Mouse (Mus musculus): ENCODE data around the gene 1700001O22Rik. TPM values are rescaled to one million over a fixed set of nuclear protein-coding genes. Genes with fewer than 3 reads are reported as not detected.
A peak's percentile ranks its signal among the peaks of the same experiment; 100 is the strongest.

1700001O22Rik gene
- polyA plus RNA-seq, 1 experiment from 2014 or later, result 1.8 TPM

- no peak for DNase-seq (ENCODE audit: low spot score)
- WGBS, result 43% methylated on average over 6 of the region's 6 CpGs
Measured at GRCm38 (mm10) chr2:30769187-30769586, 34.3 kb downstream of the 1700001O22Rik start.

GRCm38 (mm10) chr2:30768529-30768928, 34.9 kb downstream of the 1700001O22Rik start:
- Histone ChIP-seq H3K27ac (no peak overlapping the region), H3K27me3 (ENCODE audit: insufficient read depth, poor library complexity, severe bottlenecking) (no peaks in the 10 kb centered on the region), H3K4me3 (no peak overlapping the region), H3K4me1 (peaks cover 48% of the 10 kb centered on the region), H3K36me3 (no peaks in the 10 kb centered on the region), H3K9me3 (no peaks in the 10 kb centered on the region)
- DNase-seq (ENCODE audit: low spot score), result no peak
- 74% methylated on average over 5 of the region's 5 CpGs for WGBS

More at GRCm38 (mm10) chr2:30769187-30769586, 34.3 kb downstream of the 1700001O22Rik start:
- Histone ChIP-seq H3K27me3 (ENCODE audit: insufficient read depth, poor library complexity, severe bottlenecking) (no peaks in the 10 kb centered on the region), H3K27ac (peak overlapping the region; percentile 65), H3K4me3 (no peak overlapping the region), H3K36me3 (no peaks in the 10 kb centered on the region), H3K9me3 (no peaks in the 10 kb centered on the region), H3K4me1 (peaks cover 51% of the 10 kb centered on the region)

GRCm38 (mm10) chr2:30767626-30768240, 35.7 kb downstream of the 1700001O22Rik start:
- 72% methylated on average over 7 of the region's 7 CpGs for WGBS
- Histone ChIP-seq H3K27me3 (ENCODE audit: insufficient read depth, poor library complexity, severe bottlenecking) (no peaks in the 10 kb centered on the region), H3K4me3 (no peak overlapping the region), H3K36me3 (no peaks in the 10 kb centered on the region), H3K4me1 (peaks cover 40% of the 10 kb centered on the region), H3K9me3 (no peaks in the 10 kb centered on the region), H3K27ac (peak overlapping the region; percentile 4; the same call in 1 of the 2 replicates)
- no peak for DNase-seq (ENCODE audit: low spot score)

GRCm38 (mm10) chr2:30766446-30766845, 37.0 kb downstream of the 1700001O22Rik start:
- Histone ChIP-seq H3K4me1 (peaks cover 27% of the 10 kb centered on the region), H3K27me3 (ENCODE audit: insufficient read depth, poor library complexity, severe bottlenecking) (no peaks in the 10 kb centered on the region), H3K4me3 (no peak overlapping the region), H3K36me3 (no peaks in the 10 kb centered on the region), H3K9me3 (no peaks in the 10 kb centered on the region), H3K27ac (peak overlapping the region; percentile 59; the same call in 1 of the 2 replicates)
- DNase-seq (ENCODE audit: low spot score), result no peak
- WGBS, result 85% methylated on average over 5 of the region's 5 CpGs

GRCm38 (mm10) chr2:30760706-30761105, 42.8 kb downstream of the 1700001O22Rik start:
- Histone ChIP-seq H3K27ac (peak overlapping the region; percentile 94), H3K4me3 (no peak overlapping the region), H3K27me3 (ENCODE audit: insufficient read depth, poor library complexity, severe bottlenecking) (no peaks in the 10 kb centered on the region), H3K9me3 (no peaks in the 10 kb centered on the region), H3K4me1 (peaks cover 50% of the 10 kb centered on the region), H3K36me3 (0 out of 2 replicates have a peak, but pooled peaks cover 3% of the 10 kb centered on the region)
- no peak for DNase-seq (ENCODE audit: low spot score)
- WGBS, result 51% methylated on average over 6 of the region's 6 CpGs

- no peaks in the 10 kb centered on the region for H3K27me3 ChIP-seq (ENCODE audit: insufficient read depth, poor library complexity, severe bottlenecking)
- H3K4me1 ChIP-seq, result peaks cover 50% of the 10 kb centered on the region
- H3K27ac ChIP-seq, result peak overlapping the region; percentile 94
- H3K4me3 ChIP-seq, result no peak overlapping the region
- 64% methylated on average over 10 of the region's 10 CpGs for WGBS
- DNase-seq (ENCODE audit: low spot score), result no peak
- H3K36me3 ChIP-seq, result 0 out of 2 replicates have a peak, but pooled peaks cover 3% of the 10 kb centered on the region
- no peaks in the 10 kb centered on the region for H3K9me3 ChIP-seq
Measured at GRCm38 (mm10) chr2:30759858-30760547, 43.5 kb downstream of the 1700001O22Rik start.

- H3K27ac ChIP-seq, result peak overlapping the region; percentile 94
- peaks cover 55% of the 10 kb centered on the region for H3K4me1 ChIP-seq
- H3K4me3 ChIP-seq, result 0 out of 2 replicates have a peak overlapping the region, but pooled peaks have one; percentile 0
- DNase-seq (ENCODE audit: low spot score), result no peak
- H3K36me3 ChIP-seq, result 0 out of 2 replicates have a peak, but pooled peaks cover 3% of the 10 kb centered on the region
- no peaks in the 10 kb centered on the region for H3K27me3 ChIP-seq (ENCODE audit: insufficient read depth, poor library complexity, severe bottlenecking)
- 84% methylated on average over 4 of the region's 4 CpGs for WGBS
- no peaks in the 10 kb centered on the region for H3K9me3 ChIP-seq
Measured at GRCm38 (mm10) chr2:30759442-30759841, 44.0 kb downstream of the 1700001O22Rik start.

- 0 out of 2 replicates have a peak, but pooled peaks cover 3% of the 10 kb centered on the region for H3K36me3 ChIP-seq
- peak overlapping the region; percentile 94 for H3K27ac ChIP-seq
- no peak for DNase-seq (ENCODE audit: low spot score)
- H3K4me1 ChIP-seq, result peaks cover 58% of the 10 kb centered on the region
- 42% methylated on average over 4 of the region's 4 CpGs for WGBS
- H3K9me3 ChIP-seq, result no peaks in the 10 kb centered on the region
- H3K27me3 ChIP-seq (ENCODE audit: insufficient read depth, poor library complexity, severe bottlenecking), result no peaks in the 10 kb centered on the region
- H3K4me3 ChIP-seq, result peak overlapping the region; percentile 40
Measured at GRCm38 (mm10) chr2:30759088-30759374, 44.4 kb downstream of the 1700001O22Rik start.

- H3K4me1 ChIP-seq, result peaks cover 62% of the 10 kb centered on the region
- H3K4me3 ChIP-seq, result peak overlapping the region; percentile 40
- H3K9me3 ChIP-seq, result no peaks in the 10 kb centered on the region
- 2% methylated on average over 17 of the region's 17 CpGs for WGBS
- peak overlapping the region; percentile 94 for H3K27ac ChIP-seq
- 0 out of 2 replicates have a peak, but pooled peaks cover 3% of the 10 kb centered on the region for H3K36me3 ChIP-seq
- no peaks in the 10 kb centered on the region for H3K27me3 ChIP-seq (ENCODE audit: insufficient read depth, poor library complexity, severe bottlenecking)
- peak; percentile 98 for DNase-seq (ENCODE audit: low spot score)
Measured at GRCm38 (mm10) chr2:30758341-30759087, 44.9 kb downstream of the 1700001O22Rik start.

- 0 out of 2 replicates have a peak, but pooled peaks cover 3% of the 10 kb centered on the region for H3K36me3 ChIP-seq
- DNase-seq (ENCODE audit: low spot score), result no peak
- peaks cover 69% of the 10 kb centered on the region for H3K4me1 ChIP-seq
- no peaks in the 10 kb centered on the region for H3K27me3 ChIP-seq (ENCODE audit: insufficient read depth, poor library complexity, severe bottlenecking)
- 82% methylated on average over 10 of the region's 10 CpGs for WGBS
- H3K9me3 ChIP-seq, result no peaks in the 10 kb centered on the region
- no peak overlapping the region for H3K4me3 ChIP-seq
- H3K27ac ChIP-seq, result peak overlapping the region; percentile 94
Measured at GRCm38 (mm10) chr2:30756962-30757715, 46.3 kb downstream of the 1700001O22Rik start.

GRCm38 (mm10) chr2:30755985-30756765, 47.3 kb downstream of the 1700001O22Rik start:
- WGBS, result 88% methylated on average over 6 of the region's 6 CpGs
- Histone ChIP-seq H3K27me3 (ENCODE audit: insufficient read depth, poor library complexity, severe bottlenecking) (no peaks in the 10 kb centered on the region), H3K4me3 (no peak overlapping the region), H3K27ac (peak overlapping the region; percentile 94; the same call in 1 of the 2 replicates), H3K36me3 (0 out of 2 replicates have a peak, but pooled peaks cover 3% of the 10 kb centered on the region), H3K9me3 (no peaks in the 10 kb centered on the region), H3K4me1 (peaks cover 67% of the 10 kb centered on the region)
- DNase-seq (ENCODE audit: low spot score), result no peak

GRCm38 (mm10) chr2:30754831-30755230, 48.6 kb downstream of the 1700001O22Rik start:
- H3K27me3 ChIP-seq (ENCODE audit: insufficient read depth, poor library complexity, severe bottlenecking), result no peaks in the 10 kb centered on the region
- 77% methylated on average over 3 of the region's 3 CpGs for WGBS
- DNase-seq (ENCODE audit: low spot score), result no peak
- no peak overlapping the region for H3K4me3 ChIP-seq
- H3K4me1 ChIP-seq, result peaks cover 58% of the 10 kb centered on the region
- H3K9me3 ChIP-seq, result no peaks in the 10 kb centered on the region
- peak overlapping the region; percentile 69 for H3K27ac ChIP-seq
- 0 out of 2 replicates have a peak, but pooled peaks cover 3% of the 10 kb centered on the region for H3K36me3 ChIP-seq

All from heart, embryonic 10.5 days (tissue).